Mouse (Mus musculus) kidney, postnatal 14 days (tissue): ENCODE results near the gene Fmnl2.
A peak's percentile ranks its signal among the peaks of the same experiment; 100 is the strongest.

Experiments
- DNase-seq: peaks from one replicate; pipeline ENCODE4 v3.0.0; 2022; ENCODE audit warnings: mixed read lengths

Fmnl2 gene

DNA sequence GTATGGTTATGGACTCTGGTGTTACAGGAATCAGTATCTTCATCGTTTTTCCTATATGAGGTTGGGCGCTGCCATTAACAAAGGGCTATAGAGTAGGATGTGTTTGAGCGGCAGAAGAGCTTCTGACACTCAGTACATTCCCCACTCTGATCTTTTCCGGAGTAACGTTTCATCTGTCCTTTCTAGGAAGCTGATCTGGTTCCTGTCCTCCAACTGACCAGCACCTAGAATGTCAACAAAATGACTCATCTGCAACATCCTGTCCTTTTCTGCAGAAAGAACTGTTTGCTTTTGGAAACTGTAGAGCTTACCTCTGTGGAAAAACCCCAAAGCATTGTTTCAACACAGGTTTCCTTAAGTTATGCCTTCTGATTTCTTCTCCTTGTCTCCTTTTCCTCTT lies 60.4 kb downstream of the Fmnl2 start:
- DNase-seq: peak; percentile 42

DNA sequence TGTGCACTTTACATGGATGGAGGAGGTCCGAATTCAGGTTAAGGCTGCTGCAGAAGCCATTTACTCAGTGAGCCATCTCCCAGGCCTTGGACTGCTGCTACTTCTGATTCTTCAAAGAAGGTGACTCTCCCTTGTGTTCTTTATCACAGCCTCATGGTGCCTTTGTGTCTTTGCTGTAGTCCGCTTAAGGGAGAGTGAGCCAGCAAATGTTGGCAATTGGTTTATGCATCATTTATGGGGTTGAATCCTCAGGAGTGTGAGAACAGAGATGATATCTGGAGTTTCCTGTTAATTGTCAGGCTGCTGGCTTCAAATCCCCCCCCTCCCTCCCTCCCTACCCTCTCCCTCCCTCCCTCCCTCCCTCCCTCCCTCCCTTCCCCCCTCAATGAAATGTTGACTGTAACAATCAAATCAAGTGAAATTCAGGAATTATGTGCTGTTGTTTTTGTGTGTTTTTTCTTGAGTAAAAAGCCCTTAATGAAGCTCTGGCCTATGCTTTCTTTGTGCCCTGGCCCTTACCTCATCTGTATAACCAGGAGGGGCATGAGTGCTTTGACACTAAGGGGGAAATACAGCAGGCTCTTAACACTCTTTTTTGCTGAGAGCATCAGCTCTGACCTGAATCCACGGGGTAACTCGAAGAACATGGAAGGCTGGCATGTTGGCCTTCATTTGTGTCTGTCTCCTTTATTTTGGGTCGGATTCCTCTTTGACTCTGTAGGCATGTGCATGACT lies 63.2 kb downstream of the Fmnl2 start:
- no peak for DNase-seq

DNA sequence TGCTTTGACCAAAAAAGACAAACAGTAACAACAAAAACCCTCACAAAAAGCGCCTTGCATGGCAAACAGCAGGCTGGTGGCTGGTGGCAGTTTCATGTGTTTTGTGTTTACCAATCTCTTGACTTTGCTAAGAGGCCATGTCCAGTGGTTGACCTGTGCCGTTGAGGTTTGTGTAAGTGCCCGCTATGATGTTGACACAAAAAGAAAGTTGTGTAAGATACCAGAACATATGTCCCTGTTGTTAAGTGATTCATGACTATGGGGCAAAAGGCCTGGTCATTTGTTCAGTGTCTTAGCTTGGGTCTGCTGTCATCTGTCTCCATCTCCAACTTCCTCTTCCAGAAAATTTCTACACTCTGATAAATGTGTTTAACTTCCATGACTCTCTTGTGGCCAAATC lies 67.4 kb downstream of the Fmnl2 start:
- DNase-seq: no peak

DNA sequence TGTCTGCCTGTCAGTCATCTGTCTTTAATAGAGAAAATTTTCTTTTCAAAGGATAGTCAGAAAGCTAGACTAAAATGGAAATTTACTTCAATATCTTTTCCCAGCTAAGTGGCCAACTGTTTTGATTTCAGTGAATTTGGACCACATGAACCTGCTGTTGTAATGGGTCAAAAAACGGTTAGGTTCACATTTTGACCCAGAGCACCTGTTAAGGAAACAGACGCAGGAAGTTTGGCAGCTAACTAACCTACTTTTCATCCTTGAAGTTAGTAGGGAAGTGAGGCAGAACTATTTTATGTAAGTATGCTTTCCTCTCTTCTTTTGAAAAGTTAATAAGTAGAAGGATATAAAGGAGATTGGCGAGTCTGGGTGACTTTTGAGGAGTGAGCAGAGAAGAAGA lies 69.7 kb downstream of the Fmnl2 start:
- no peak for DNase-seq

DNA sequence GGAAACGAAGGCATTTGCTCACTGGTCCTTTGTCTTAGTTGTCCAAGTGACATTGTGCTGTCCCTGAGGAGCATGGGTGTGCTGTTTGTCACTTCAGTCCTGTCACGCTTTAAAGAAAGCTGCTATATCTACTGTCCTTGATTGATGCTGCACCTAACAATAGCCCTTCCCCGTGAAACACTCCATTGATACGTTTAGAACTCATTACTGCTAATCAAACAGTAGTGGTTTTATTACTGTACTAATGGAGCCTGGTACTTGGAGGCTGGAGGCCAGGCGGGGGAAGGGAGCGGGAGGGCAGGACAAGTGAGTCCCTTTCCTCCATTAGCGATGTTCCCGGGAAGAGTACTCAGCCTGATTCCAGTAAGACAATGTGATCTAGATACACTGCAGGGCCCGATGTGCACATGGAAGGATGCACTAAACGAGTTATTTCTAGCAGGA lies 70.2 kb downstream of the Fmnl2 start:
- DNase-seq: no peak

DNA sequence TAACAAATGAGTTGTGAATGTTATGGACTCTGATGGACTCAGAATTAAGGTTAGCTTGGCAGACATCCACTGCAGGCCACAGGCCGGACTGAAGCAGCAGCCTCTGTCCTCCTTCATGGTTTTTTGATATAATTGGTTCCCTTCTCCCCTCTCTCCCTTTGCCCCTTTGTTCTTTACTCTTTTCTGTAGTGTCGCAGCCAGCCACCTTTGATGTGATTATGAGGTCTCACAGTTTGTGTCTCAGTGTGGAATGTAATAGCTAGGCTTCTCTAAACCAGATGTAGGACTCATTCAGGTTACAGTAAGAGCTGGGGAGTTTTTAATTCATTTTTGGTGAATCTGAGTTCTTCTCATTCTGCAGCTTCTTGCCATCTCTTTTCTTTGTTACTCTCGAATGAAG lies 70.7 kb downstream of the Fmnl2 start:
- no peak for DNase-seq

DNA sequence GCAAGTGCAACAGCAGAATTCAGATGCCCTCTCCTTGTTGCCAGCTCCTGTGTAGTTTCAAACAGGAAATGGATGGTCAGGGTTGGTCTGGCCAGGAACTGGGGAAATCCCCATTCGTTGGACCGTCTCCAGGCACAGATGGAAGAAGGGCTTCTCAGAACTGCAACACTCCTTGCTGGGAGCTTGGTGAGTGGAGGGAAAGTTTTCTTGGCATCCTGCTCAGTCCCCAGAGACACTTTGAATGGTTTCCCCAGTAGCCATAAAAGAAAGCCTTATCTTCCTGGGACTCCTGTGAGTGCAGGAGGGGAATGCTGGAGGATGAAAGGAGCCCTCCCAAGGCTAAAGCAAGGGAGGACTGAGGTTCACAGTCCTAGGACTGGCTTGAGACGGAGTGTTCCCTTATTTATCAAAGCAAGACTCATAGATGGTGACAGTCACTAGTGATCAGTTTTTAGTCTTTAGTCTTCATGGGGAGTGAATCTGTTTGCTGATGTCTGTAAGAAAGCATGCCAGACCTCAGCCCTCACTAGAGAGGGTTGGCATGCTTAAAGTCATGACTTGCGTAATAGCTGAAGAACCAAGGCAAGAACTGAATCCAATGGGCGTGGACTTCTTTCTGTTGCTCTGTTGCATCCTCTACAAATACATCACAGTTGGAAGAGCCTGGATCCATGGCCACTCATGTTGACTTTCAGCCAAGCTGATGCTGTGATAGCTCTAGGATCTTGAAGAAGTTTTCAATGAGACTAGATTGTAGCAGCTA lies 72.6 kb downstream of the Fmnl2 start:
- DNase-seq: peak; percentile 69

DNA sequence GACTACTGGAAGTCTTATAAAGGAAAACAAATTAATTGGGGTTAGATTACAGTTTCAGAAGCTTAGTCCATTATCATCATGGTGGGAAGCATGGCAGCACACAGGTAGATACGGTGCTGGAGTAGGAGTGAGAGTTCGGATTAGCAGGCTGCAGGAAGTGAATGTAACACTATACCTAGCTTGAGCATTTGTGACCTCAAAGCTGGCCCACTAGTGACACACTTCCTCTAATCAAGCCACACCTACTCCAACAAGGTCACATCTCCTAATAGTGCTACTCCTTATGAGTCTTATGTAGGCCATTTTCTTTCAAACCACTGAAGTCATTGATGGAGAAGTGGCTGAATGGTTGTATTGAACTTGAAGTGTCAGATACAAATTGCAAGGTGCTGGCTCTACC lies 73.7 kb downstream of the Fmnl2 start:
- no peak for DNase-seq

DNA sequence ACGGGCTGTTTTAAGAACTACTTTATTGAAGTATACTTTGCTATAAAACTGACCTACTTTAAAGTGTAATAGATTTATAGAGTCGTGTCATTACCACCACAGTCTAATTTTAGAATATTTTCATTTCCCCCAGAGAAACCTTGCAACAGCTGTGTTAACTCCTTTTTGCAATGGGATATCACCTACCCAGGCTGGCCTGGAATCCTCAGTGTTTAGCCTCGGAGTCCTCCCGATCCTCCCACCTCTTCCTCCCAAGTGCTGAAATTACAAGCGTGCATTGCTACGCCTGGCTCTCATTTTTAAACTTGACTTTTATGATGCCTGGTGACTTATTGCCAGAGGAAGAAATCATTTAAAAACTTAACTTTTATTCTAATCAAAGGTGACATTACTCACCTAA lies 78.2 kb downstream of the Fmnl2 start:
- DNase-seq: no peak

DNA sequence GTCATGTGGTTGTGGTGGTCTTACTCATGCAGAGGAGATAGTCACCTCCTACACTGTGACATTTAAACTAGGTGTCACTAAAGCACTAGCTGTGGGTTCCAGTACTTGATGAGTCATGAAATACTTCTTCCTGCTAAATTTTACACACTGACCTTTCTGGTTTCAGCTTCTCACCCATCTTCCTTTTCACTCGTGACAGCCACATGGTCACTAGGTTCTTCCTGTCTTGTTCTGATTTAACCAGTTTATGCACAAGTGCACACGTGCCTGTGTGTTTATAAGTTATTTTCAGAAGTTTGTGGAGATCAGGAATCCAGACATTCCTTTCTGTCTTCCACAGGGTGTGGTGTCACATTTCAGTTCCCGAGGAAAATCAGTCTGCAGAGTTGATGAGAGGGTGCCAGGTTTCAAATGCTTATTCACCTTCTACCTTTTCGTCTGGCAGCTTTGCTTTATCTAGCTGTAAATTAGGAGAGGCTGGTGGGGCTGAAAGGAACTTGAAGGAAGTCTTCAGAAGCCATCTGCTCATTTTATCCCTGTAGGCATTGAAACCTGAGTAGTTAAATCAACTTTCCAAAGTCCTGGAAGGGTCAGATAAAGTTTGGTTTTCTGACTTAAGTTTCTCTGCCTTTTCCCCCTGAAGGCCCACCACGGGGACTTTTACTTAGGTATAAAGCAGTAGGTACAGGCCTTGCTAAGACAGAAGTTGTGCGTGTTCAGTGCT lies 80.9 kb downstream of the Fmnl2 start:
- DNase-seq: no peak

DNA sequence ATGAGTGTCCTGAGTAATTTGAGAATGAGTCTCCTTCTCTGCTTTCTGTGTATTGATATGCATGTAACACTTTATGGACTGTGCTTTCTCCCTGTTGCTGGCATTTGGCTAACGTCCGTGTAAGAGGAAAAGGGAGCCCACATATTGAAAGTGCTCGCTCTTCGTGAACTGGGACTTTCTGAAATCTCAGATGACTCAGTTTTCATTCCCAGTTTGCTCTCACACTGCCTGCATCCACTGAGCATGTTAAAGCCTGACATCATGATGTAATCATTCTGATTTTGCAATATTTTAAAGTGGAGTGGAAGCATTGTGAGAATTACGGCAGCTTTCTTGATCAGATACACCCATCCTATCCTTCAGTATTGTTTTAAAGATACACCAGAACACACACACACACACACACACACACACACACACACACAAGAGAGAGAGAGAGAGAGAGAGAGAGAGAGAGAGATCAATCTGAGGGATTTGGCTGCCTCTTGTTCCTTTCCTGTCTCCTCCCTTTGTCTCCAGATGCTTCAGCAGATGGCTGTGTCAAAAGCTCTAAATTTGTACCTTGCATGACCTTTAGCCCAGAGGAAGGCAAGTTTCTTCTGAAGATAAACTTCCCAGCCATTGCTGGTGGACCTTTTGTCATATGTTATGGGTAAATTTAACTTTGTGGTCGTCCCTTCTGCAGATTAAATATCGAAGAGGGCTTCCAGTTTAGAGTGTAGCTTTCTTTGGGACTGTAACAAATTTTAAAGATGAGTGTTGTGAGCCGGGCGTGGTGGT lies 86.2 kb downstream of the Fmnl2 start:
- peak; percentile 25 for DNase-seq

DNA sequence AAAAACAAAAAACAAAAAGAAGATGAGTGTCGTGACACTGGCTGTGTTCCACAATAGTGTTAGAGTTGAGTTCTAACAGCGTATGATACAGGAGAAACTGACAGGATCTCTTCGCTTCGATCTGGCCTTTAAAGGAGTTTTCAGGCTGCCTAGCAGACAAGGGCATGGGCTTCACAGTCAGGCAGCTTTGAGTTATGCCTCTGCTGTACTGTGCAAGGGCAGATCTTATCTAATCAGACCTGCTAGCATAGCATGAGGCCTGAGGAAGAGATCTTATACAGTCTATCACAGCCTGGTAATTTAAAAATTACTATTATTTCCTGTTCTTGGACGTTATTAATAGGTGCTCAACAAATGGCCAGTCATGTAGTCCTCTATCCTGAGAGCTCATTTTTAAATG lies 86.9 kb downstream of the Fmnl2 start:
- no peak for DNase-seq

DNA sequence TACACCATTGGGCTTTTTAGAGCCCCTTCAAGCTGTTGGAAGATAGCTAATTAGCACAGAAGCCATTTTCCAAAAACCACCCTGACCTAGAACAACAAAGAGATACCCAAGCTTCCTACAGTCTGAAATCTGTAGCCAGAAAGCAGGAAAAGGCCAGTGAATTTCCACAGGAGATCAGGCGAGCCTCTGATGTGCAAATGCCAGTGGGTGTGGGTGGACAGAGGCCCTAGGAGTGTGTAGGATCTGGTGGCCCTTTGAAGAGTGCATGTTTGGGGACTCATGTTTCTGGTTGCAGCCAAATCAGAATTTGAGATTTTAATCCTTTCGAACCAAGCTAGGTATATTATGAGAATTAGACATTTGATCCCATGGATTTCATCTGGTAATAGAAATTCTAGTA lies 88.4 kb downstream of the Fmnl2 start:
- no peak for DNase-seq

DNA sequence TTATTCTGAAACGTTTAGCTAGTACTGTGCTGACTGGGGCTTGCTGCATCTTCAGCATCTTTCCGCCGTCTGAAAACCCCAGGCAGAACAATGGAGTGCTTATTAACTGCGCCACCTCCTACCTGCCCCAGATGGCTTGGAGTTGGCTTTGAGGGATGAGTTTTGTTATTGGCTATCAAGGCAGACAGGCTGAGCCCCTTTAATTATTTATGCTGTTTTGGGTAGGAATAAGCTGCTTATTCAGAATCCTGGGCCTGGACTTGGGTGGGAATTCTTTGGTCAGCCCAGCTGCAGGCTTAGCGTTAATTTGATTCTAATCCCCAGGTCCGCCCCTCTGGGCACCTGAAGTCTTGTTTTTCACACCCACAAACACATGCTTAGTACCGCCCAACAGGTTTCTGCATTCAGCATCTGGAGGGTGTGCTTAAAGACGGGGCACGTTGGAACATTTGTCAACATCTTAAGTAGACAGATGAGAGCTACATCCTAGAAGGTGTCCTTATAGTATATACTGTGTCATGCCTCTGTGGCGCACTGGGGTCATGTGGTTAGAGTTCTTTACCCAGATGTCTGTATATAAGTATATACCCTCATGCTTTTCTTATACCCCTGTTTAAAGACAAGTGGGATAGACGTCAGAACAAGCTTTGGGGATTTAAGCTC lies 89.0 kb downstream of the Fmnl2 start:
- DNase-seq: no peak

DNA sequence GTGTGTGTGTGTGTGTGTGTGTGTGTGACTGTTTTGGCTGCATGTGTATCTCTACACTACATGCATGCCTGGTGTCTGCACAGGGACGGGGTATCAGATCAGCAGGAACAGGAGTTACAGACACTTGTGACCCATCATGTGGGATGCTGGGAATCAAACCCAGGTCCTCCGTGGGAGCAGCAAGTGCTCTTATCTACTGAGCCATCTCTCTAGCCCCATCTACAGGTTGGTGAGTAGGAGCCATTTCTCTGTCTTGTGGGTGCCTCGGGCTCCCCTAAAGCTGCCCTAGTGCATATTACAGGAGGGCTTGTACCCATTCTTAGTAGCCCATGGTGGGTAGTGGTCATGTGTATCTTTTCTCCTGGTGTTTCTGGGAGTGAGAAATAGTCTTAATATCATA lies 90.7 kb downstream of the Fmnl2 start:
- no peak for DNase-seq

DNA sequence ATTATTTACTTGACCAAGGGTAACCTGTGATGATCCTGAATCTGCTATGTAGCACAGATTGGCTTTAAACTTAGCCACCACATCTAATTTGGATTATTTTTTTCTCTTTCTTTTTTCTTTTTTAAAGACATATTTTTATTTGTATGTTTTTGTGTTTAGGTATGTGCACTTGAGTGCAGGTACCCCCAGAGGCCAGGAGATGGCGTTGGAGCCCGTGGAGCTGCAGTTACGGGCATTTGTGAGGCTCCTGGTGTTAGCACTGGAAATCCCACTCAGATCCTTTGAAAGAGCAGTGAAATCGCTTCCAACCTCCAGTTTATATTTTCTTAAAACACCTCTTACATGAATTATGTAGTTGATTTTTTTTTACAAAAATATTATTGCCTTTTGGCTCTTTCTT lies 91.9 kb downstream of the Fmnl2 start:
- DNase-seq: no peak

DNA sequence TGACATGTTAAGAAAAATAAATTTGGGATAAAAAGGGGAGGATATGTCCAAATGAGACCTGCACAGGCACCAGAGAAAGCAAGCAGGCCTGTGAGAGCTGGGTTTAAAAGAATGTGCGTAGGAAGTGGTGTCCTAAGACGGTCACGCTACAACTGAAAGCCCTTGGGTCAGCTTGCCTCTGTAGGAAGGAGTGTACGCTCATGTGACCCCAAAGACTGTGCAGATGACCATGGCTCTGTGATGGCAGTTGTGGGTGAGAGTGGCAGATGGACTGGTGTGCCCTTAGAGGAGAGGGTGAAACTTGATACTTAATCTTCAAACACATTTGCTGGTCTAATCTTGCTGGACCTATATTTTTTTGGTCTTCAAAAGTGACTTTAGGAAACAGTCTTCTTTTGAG lies 92.6 kb downstream of the Fmnl2 start:
- DNase-seq: no peak

DNA sequence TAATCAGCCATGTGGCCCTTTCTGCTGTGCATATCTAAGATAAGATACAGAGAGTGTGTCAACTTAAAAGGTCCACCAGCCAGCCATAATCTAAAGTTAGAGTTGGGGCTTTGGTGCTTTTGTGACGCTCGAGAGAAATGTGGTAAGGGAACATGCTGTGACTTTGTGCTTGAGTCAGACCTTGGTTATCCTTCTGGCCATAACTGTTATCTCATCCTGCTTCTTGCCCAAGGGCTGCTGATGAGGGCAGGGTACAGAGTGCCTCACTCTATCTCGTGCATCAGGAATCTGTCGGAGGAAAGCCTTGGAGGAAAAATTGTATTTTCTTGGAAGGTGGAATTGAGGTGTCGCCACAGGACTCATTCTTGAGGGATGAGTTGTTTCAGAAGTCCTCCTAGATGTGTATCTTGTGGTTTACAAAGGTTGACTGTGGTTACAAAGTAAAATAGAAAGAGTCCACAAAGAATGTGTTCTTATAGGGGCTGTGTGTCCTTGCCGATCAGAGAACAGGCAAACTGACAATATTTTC lies 94.6 kb downstream of the Fmnl2 start:
- DNase-seq: no peak

DNA sequence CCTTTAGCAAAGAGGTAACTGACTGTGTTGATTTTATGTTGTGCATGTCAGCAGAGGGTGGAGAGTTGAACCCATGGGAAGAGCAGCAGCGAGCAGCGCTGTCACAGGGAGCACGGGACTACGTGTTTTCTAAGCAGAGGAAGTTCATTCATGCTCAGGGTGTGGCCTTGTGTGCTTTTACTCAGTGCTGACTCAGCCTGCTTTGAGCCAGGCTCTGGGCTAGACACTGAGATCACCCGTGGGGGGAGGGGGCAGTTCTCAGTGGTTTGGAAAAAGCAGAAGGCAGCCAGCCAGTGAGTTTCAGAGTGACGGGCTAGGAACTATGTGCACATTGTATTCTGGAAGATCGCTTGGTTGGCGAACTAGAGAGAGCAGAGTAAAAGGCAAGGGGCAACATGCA lies 97.4 kb downstream of the Fmnl2 start:
- peak; percentile 80 for DNase-seq

DNA sequence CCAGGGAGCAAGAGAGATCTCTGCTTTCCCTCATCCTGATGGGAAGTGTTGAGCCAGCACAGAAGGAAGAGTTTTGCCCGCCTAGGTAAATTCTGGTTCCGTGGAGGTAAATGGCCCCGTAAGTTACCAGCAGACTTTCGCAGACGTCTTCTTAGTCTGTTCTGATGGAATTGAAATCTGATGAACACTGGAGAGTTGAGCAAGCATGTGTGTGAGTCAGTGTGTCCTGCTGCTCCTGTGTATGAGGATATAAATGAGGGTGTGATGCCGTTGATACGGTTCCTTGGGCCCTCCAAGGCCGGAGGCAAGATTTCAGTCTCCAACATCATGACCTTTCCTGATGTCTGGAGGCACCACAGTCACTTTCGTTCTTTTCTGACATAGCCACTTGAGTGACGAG lies 98.2 kb downstream of the Fmnl2 start:
- DNase-seq: no peak

DNA sequence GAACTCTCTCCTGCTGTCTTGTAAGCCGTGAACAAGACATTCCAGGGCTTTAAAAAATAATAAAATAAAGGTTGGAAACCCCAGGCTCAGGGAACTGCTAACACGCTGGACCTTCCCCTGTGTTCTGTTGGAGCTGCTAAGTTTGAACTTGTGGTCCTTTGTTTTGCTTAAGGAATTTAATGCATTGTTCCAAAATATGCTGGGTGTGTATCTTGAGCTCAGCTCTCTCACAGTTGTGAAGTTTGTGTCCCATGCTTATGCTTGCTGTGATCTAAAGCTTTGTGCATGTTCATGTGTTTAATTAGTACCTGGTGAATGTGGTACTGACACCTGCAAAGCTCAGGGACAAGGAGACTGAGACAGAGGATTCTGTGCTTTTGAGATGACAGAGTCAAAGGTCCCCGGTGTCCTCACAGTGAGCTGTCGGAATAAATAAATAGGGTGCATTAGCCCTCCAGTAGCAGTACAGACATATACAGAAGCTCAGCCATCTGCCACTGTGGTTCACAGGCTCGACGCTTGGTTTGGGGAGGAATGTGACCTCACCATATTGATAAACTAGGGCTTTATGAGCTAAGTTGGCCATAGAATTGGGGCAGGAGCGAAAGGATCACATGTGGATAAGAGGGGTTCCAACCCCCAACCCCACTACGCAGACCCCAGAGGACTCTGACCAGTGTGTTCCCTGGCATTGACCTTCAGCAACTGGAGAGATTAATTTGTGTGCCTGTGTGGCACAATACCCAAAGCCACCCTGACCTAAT lies 100.3 kb downstream of the Fmnl2 start:
- no peak for DNase-seq
